Comparison of ENCODE assay signal across 24 mouse cellular contexts in the genomic region with DNA sequence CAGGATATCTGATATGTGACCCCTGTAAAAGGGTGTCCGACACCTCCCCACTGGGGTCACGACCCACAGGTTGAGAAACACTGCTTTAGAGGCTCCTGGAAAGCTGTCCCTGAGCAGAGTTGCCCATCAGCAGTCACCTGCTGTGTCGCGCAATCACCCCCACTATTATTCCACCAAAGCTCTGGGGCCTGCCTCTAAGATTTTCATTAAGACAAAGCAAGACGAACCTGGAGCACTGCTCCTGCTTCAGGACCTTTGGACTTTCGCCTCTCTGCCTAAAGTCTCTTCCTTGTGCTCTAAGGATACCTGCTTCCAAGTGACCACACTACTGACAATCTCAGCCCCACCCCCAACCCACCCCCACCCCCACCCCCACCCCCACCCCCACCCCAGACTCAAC. TPM values are rescaled to one million over a fixed set of nuclear protein-coding genes. Genes with fewer than 3 reads are reported as not detected.
A peak's percentile ranks its signal among the peaks of the same experiment; 100 is the strongest.
DNase-seq lines count a peak whose midpoint lies in the region; ATAC-seq and TF ChIP-seq lines count a peak whose summit lies in the region.
"Had no signal": no experiment of that assay in that cellular context is flagged by ENCODE, and none has a peak within 500 bp of the region (broad histone marks: within the 10 kb centered on the region; RNA-seq: fewer than 3 reads in every experiment).

No protein-coding gene starts in this region.

- H3K4me1 ChIP-seq in lung, postnatal 0 days (ENCODE audit: insufficient read depth, low read depth, low read length), result 0 out of 2 replicates have a peak, but pooled peaks cover 10% of the 10 kb centered on the region
- H3K4me1 ChIP-seq in hindbrain, postnatal 0 days (ENCODE audit: insufficient read depth, low read length), result peaks cover 16% of the 10 kb centered on the region

- peaks cover 19% of the 10 kb centered on the region; the same call in 1 of the 2 replicates for H3K27me3 ChIP-seq in lung, postnatal 0 days (replicated peaks; ENCODE audit: insufficient read depth, low read length)
- H3K27me3 ChIP-seq in hindbrain, postnatal 0 days (ENCODE audit: insufficient read depth, low read length), result peaks cover 13% of the 10 kb centered on the region; the same call in 1 of the 2 replicates

- no peak overlapping the region for H3K27ac ChIP-seq in lung, postnatal 0 days (ENCODE audit: low read length)
- H3K27ac ChIP-seq in hindbrain, postnatal 0 days, result no peak overlapping the region
- H3K27ac ChIP-seq: forebrain, embryonic 10.5 days; heart, embryonic 15.5 days; hindbrain, embryonic 14.5 days; intestine, embryonic 15.5 days; limb, embryonic 15.5 days; liver, embryonic 14.5 days; midbrain, embryonic 13.5 days; neural tube, embryonic 13.5 days had no signal

- 82% methylated on average over 6 of the region's 6 CpGs for WGBS in lung, postnatal 0 days
- 74% methylated on average over 6 of the region's 6 CpGs for WGBS in hindbrain, postnatal 0 days

- no peak for TF ChIP-seq CTCF in lung, postnatal 0 days (IDR thresholded peaks at IDR 0.05)
- no peak for TF ChIP-seq CTCF in hindbrain, postnatal 0 days (IDR thresholded peaks at IDR 0.05; ENCODE audit: low read depth)

- ATAC-seq in lung, postnatal 0 days, result no peak
- no peak for ATAC-seq in hindbrain, postnatal 0 days
- no peak for ATAC-seq in inflammation-experienced regulatory T-cells, adult 6 months
- ATAC-seq: activated CD4-positive, CD25-positive, alpha-beta regulatory T cell, adult 4 months; forebrain, postnatal 0 days; intestine, embryonic 15.5 days; midbrain, embryonic 13.5 days had no signal

- no peak for TF ChIP-seq EP300 in lung, postnatal 0 days (IDR thresholded peaks at IDR 0.05)

- peak overlapping the region; percentile 88; the same call in 1 of the 2 replicates for H3K4me2 ChIP-seq in lung, postnatal 0 days (replicated peaks; ENCODE audit: low read depth, low read length)
- H3K4me2 ChIP-seq in hindbrain, postnatal 0 days (ENCODE audit: low read depth, low read length), result no peak overlapping the region
- H3K4me2 ChIP-seq: intestine, embryonic 15.5 days; limb, embryonic 15.5 days; midbrain, embryonic 13.5 days had no signal

- no peak overlapping the region for H3K9ac ChIP-seq in lung, postnatal 0 days (replicated peaks; ENCODE audit: low read depth)
- H3K9ac ChIP-seq in hindbrain, postnatal 0 days (replicated peaks; ENCODE audit: low read length), result no peak overlapping the region
- H3K9ac ChIP-seq: forebrain, postnatal 0 days; heart, embryonic 15.5 days; hindbrain, embryonic 14.5 days; intestine, embryonic 15.5 days; limb, embryonic 15.5 days; liver, embryonic 14.5 days; midbrain, embryonic 13.5 days; neural tube, embryonic 13.5 days had no signal

- no peaks in the 10 kb centered on the region for H3K36me3 ChIP-seq in lung, postnatal 0 days (ENCODE audit: insufficient read depth, low read length)
- H3K36me3 ChIP-seq in hindbrain, postnatal 0 days (ENCODE audit: insufficient read depth, low read length), result no peaks in the 10 kb centered on the region
- H3K36me3 ChIP-seq: forebrain, embryonic 10.5 days; heart, embryonic 15.5 days; intestine, embryonic 15.5 days; limb, embryonic 15.5 days; midbrain, embryonic 13.5 days; neural tube, embryonic 13.5 days had no signal

- no peak overlapping the region for H3K4me3 ChIP-seq in lung, postnatal 0 days (ENCODE audit: low read depth, low read length)
- H3K4me3 ChIP-seq in hindbrain, postnatal 0 days (ENCODE audit: low read length), result no peak overlapping the region
- H3K4me3 ChIP-seq: forebrain, embryonic 10.5 days; intestine, embryonic 15.5 days; limb, embryonic 15.5 days; midbrain, embryonic 13.5 days; neural tube, embryonic 13.5 days had no signal

- no peaks in the 10 kb centered on the region for H3K9me3 ChIP-seq in lung, postnatal 0 days (ENCODE audit: low read length)
- no peaks in the 10 kb centered on the region for H3K9me3 ChIP-seq in hindbrain, postnatal 0 days (ENCODE audit: low read length)
- H3K9me3 ChIP-seq: forebrain, embryonic 10.5 days; heart, embryonic 15.5 days; intestine, embryonic 15.5 days; limb, embryonic 15.5 days; midbrain, embryonic 13.5 days; neural tube, embryonic 13.5 days had no signal

- DNase-seq in kidney, adult 8-10 months, result peak; percentile 63 to 75
- DNase-seq in kidney, postnatal 4 days, result no peak
- no peak for DNase-seq in lung, postnatal 0 days (ENCODE audit: low spot score)
- DNase-seq in lung, postnatal 14 days, result no peak
- peak; percentile 66 for DNase-seq in kidney, postnatal 14 days
- DNase-seq in hindbrain, postnatal 0 days (ENCODE audit: low spot score), result no peak
- DNase-seq: adrenal gland, adult 8-10 months; cerebellum, adult 11-12 months; cerebellum, postnatal 10 days; forebrain, postnatal 0 days; gastrocnemius, postnatal 25 days; heart, postnatal 4 days; layer of hippocampus, postnatal 36 days; thymus, postnatal 14 days had no signal

RNA-seq across cellular contexts. Expression of a gene that starts 3.1 kb away (rescaled TPM):
- 18.7 and 19.8 TPM in 2 replicates for polyA plus RNA-seq in lung, postnatal 0 days (2015; fragmentation: Nextera tagmentation; extraction: Ambion mirVana)
- total RNA-seq in hindbrain, postnatal 0 days (2014; rRNA removed), result 1.6 and 3.3 TPM in 2 replicates
- polyA plus RNA-seq in hindbrain, postnatal 0 days (2015; fragmentation: Nextera tagmentation; extraction: Ambion mirVana), result 1.2 and 1.6 TPM in 2 replicates
- polyA plus RNA-seq in inflammation-experienced regulatory T-cells, adult 6 months (2017; shearing (Covaris generic)), result not detected

Comparison
In these comparisons a context has a peak if more than half of its experiments do, and no peak if none do; other contexts are left out.
1. DNase-seq: peak in kidney, adult 8-10 months (2 of 2) and kidney, postnatal 14 days (single experiment); none in kidney, postnatal 4 days (0 of 2), lung, postnatal 0 days (single experiment), lung, postnatal 14 days (single experiment) and hindbrain, postnatal 0 days (single experiment).